Mouse (Mus musculus) mammary gland, adult 2 months (tissue): ENCODE results near the gene BC049715. TPM values are rescaled to one million over a fixed set of nuclear protein-coding genes. Genes with fewer than 3 reads are reported as not detected.

Experiments
- polyA plus RNA-seq: library from polyadenylated mRNA; depleted of rRNA; stranded (reverse); fragments of >200 nt; gene quantifications from 2 replicates; pipeline ENCODE4 v1.2.3, GENCODE M21; 2012; ENCODE audit warnings: low replicate concordance; rRNA removed

The BC049715 gene
- 0.23 and 0.79 TPM in 2 replicates for polyA plus RNA-seq

DNA sequence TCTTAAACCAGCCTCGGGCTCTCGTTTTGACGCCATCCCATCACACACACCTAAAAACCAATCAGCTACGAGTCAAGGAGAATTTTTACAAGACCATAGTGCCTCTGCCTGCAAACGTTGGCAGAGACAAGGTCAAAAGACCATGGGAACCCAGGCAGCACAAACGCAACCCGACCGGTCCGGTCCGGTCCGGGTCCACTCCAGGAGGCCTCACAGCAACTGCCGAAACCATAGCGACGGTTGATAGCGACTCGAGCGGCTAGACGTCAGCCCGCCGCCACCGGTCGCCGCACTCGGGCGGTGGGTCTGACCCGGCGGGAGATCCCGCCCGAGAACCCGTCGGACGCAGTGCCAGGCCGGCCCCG is at the start of gene BC049715:
TSS of gene BC049715 (plus strand) at position 111 of the 365 bp plus-strand sequence.

DNA sequence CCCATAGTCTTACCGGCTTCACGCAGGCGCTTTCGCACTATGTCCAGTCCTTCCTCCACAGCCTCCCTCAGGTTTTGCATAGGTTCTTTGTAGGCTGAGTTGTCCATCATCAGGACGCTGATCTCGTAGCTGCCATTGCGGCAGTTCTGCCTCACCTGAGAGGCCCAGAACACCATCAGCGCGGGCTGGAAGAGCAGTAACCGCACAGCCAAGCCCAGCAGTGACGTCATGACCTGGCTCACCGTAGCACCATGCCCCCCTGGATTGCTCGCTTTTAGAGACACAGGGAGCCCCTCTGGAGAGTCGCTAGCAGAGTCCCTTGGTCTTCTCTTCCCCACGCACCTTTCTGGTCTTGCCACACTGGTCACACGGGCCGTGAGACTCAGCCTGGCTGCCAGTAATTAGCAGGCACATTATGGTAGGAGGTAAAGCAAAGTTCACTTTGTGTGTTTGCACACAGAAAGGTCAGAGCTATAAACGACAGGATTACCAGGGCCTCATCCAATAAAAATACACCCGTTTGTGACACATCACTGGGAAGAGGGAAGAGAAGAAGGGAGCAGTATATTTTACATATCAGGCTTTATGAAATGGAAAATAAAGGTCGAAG is 45.9 kb upstream of the BC049715 start, which contains the start of gene Gucy2c:
TSS of gene Gucy2c (minus strand) at position 389 of the 610 bp plus-strand sequence.

DNA sequence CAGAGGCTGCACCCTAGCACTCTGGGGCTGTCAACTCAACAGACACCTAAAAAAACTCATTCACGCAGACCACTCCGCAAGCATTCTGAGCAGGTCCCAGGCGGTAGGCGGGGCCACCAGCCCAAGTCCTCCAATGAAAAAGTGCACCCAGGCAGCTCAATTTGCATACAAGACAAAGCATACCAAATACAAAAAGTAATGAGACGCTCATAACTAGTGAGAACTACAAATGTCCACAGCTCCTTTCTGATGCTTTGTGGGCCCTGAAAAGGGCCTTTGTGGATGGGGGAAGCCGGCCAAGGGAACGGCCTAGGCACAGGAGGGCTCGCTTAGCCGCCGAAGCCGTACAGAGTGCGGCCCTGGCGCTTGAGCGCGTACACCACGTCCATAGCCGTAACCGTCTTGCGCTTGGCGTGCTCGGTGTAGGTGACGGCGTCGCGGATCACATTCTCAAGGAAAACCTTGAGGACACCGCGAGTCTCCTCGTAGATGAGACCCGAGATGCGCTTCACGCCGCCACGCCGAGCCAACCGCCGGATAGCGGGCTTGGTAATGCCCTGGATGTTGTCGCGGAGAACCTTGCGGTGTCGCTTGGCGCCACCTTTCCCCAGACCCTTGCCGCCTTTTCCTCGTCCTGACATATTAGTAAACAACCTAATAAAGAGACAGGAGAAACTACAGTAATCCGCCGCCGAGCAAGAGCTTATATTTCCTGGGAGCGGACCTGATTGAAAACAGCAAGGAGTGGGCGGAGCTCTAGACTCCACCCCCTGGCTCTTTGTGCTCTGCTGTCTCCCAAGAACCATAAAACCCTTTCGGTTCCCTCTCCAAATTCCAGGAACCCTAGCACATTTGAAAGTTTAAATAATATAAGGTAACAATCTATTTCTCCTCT is 23.4 kb upstream of the BC049715 start, which contains the start of gene Hist4h4:
TSS of gene Hist4h4 (minus strand) at position 677 of the 895 bp plus-strand sequence.

DNA sequence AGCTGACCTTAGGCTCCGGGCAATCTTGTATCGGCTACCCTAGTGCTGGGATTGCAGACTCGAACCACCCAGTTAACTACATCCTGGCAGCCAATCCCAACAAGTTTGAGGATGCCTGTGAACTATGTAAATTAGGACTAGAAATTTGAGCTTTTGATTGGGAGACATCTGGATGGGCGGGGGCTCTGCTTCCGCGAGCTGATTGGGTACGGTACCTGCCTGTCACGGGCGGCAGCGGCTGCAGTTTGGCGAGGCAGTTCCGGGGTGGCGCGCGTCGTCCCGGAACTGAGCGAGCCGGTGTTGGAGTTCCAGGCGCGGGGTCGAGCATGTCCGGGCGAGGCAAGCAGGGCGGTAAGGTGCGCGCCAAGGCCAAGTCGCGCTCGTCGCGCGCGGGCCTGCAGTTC is 19.4 kb upstream of the BC049715 start, which contains the start of gene H2afj:
TSS of gene H2afj (plus strand) at position 231 of the 404 bp plus-strand sequence.

GRCm38 (mm10) chr6:136827881-136828561 is 595 bp downstream of the BC049715 start, which contains the start of gene Wbp11:
Gene Wbp11 (minus strand): TSS chr6:136828233.

GRCm38 (mm10) chr6:136835352-136835751 is 7.9 kb downstream of the BC049715 start, which contains the start of gene Smco3:
Gene Smco3 (minus strand): TSS chr6:136835452.

DNA sequence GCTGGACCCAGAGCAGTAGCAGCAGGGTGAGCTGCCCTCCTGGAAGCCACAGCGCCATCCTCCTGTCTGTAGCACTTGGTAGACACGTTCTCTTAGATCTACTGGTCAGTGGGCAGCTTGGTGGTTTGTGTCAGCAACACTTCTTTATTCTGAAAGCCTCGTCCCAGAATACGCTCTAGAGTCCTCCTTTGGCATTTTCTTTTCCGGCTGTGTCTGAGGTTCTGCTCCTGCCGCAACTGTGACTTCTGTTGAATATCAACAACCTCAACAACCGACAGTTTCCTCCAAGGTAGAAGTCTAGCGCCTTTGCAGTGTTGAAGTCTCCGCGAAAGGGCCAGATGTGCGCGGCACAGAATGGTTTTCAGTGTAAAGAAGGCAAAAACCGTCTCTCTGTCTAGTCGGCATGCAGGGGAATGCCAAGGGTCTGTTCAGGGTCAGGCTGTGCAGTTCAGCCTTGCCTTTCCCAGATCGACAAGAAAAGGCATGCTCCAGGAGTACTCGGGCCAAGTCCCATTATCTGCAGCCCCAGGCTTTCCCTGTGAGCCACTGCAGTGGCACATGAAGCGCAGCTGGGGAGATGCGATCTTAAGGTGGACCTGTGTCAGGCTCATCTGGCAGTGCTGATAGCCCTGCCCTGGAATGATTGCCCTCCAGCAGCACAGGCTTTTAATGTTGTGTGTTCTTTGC is 29.9 kb downstream of the BC049715 start, which contains the start of gene Art4:
TSS of gene Art4 (minus strand) at position 548 of the 687 bp plus-strand sequence.

DNA sequence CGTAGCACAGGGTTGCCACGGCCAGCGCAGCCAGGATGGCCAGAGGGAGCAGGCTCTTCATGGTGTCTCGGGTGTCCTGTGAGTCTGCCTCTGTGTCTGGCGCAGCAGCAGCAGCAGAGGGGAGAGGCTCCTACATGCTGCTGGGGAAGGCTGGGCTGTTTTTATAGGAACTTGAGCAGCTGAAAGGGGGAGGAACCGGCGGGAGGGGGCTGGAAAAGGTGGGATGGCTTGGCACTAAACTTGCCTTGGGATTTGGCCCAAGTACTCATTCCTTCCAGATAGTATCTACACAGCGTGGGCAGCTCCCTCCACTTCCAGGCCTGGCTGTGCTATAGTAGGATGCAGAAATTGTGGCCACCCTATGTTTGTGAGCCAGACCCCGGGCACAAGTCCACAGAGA is 48.2 kb downstream of the BC049715 start, which contains the start of gene Mgp:
TSS of gene Mgp (minus strand) at position 154 of the 400 bp plus-strand sequence.

Other genes with a start within 250 kb of the BC049715 start
- 39.3 and 63.3 TPM in 2 replicates for gene Plbd1, start 165.7 kb upstream of the BC049715 start, polyA plus RNA-seq
- gene Gucy2c, start 45.9 kb upstream of the BC049715 start, polyA plus RNA-seq = 0.05 TPM in 1 of 2 replicates, not detected in the other
- 0.55 and 2.4 TPM in 2 replicates for gene Hist4h4, start 23.2 kb upstream of the BC049715 start, polyA plus RNA-seq
- gene H2afj, start 19.4 kb upstream of the BC049715 start, polyA plus RNA-seq = 87.6 and 426 TPM in 2 replicates
- gene Wbp11, start 607 bp downstream of the BC049715 start, polyA plus RNA-seq = 29.3 and 44.0 TPM in 2 replicates
- gene Smco3, start 7.8 kb downstream of the BC049715 start, polyA plus RNA-seq = 0.37 and 0.43 TPM in 2 replicates
- 1.4 and 1.8 TPM in 2 replicates for gene Art4, start 30.1 kb downstream of the BC049715 start, polyA plus RNA-seq
- gene Mgp, start 48.2 kb downstream of the BC049715 start, polyA plus RNA-seq = 127 and 139 TPM in 2 replicates
- gene Erp27, start 94.6 kb downstream of the BC049715 start, polyA plus RNA-seq = 0.29 and 0.53 TPM in 2 replicates
- gene Pde6h, start 96.2 kb downstream of the BC049715 start, polyA plus RNA-seq = 0.01 TPM in 1 of 2 replicates, not detected in the other
- gene Arhgdib, start 114.3 kb downstream of the BC049715 start, polyA plus RNA-seq = 207 and 281 TPM in 2 replicates